Mouse (Mus musculus) embryo, embryonic 10.5 days (tissue): Measurements from ENCODE around the gene Gins2.

Source experiments
- DNase-seq: peaks from one replicate; pipeline ENCODE4 v3.0.0-alpha.2; 2015; ENCODE audit warnings: low spot score

Gins2 gene

DNA sequence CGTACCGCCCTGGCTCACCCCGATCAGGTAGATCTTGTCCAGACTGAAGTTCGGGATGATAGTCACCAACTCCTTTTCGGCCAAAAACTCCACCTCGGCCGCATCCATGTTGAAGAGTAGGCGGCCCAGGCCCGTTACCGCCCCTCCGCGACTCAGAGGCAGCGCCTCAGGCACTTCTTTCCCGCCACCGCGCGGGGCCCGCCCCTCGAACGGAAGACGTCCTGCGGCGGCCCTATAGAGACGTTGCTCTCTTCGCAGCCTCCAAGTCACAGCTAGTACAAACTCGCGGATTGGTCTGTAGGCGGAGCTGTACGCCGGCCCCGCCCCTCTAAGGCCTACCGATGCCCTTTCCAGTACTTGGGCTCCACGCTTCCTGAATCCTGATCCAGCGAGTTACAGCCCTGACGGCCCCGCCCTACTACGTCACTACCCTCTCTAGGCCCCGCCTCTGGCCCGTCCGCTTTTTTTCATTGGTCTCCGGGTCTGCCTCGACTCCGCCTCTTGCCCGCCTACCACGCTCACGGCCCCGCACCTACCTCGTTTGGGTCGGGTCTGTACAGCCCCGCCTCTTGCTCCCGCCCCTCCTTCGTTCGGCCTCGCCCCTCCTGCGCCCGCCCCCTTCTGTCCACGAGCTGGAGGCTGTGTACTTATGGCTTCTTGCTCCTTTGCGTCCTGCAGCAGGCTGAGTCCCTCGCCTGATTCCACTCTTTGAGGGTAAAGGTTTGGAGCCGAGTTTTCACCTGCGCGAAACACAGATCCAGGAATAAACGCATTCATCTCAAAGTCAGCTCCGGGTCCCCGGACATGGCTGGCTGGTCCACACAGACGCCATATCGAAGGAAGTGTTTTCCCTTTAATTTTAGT lies at the start of gene Gins2:
Gene Gins2 (minus strand): TSS at position 397 of the 864 bp plus-strand sequence.
- DNase-seq = peak; percentile 100

DNA sequence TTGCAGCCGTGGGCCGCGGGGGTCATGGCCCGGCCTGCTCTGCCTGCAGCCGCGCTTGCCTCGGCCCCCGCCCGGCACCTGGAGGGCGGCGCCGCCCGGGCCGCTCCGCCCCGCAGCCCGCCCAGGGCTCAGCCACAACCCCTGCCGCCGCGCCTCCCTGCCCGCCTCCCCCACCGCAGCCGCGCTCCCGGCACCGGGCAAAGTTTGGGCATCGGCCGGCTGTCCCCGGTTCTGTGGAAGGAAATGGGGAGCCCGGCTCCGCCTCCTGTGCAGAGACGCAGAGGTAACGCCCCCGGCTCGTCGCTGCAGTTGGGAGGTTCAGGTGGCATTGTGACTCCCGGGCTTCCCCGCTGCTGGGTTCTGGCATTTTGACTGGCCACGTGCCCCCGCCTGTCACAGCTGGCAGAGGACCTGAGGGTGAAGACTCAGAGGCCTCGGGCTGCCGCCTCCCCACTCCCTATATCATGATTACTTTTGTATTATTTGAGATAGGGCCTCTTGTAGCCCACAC lies 45.3 kb upstream of the Gins2 start:
- DNase-seq = peak; percentile 54

DNA sequence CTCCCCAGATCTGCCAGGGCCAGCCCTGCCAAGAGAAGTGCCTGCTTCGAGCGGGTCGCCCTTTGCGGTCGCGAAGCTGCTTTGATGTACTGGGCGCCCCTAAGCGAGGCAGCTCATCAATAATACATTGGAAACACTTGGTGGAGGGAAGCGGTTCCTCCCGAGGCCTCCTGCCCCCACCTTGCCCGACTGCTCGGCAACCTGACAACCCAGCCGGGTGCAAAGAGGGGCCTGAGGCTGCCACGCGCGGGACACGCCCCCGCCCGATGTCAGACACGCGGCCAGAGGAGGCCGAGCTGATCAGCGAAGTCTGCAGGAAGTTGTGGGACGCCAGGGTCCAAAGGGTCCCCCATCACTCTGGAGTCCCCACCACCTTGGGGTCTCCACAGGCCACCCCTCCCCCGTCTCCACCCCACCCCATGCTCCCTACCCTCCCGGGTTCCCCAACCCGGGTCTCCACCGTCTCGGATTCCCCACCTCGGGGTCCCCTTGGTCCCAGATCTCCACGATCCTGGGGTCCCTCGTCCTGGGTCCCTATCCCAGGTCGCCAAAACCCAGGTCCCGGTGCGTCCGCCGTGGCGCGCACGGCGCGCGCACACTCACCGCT lies 44.7 kb upstream of the Gins2 start:
- peak; percentile 27 for DNase-seq

DNA sequence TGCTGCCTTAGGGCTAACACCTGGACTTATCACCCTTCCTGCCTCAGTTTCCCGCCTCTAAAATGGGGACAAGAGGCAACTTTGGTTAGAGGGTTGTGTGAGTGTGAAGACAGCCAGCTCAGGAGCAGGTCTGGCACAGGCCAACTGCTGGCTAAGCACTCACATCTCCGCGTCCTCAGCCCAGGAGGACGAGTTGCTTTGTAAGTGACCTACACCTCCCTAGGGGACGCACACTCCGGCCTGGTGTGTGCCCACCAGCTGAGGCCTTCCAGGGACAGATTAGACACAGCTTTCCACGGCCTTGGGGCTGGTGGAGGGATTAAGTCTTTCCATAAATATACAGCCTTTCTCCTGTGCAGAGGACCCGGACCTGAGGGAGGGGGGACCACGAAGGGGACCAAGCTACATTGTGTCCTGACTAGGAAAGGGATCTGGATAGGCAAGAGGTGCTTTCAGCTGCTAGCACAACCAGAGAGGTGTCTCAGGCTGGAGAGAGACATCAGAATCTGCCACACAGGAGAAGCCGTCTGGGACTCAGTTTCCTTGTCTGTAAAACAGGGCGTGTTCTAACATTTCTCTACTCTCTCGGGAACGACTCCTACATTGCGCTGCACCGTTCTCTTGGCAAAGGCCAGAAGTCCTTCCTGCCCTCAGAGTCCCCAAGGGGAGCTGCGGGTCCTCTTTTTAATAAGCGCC lies 44.0 kb upstream of the Gins2 start:
- DNase-seq = no peak

DNA sequence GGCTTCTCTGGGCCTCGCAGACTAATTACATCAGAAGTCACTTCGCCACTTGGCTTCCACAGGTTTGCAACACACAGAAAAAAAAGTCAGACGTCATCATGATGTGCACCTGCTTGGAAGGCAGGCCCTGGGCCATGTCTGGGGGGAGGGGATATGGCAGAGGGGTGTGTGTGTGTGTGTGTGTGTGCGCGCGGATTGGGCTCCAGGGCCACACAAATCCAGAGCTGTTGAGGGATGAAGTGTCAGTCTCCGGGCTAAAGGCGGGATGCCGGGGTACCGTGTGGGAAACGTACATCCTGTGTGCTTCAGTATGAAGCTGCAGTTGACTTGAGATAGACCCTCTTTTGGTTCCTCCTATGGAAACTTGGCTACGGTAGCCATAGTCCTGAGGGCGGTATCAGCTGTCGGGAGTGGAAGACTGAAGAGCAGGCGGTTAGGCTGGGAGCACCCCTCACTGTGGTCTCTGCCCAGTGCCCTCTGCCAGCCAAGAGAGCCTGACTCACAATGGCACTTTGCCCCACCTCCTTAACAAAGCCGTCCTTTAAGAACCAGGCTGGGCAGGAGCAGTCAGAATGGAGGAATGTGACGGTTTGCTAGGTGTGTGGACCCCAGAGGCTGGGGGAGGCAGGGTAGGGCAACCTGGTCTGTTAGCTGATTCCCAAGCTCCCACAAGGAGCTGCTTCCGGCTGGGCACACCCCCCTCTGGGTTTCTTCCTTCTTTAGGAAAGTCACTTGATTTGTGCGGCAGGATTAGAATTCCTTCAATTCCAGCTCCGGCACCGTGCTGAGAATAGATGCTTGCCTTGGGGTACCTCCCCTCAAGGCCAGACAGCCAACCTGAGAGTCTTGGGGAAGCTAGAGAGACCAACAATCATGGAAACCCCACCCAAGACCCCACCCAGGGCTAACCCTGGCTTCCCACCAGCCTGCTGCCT lies 42.6 kb upstream of the Gins2 start:
- no peak for DNase-seq

DNA sequence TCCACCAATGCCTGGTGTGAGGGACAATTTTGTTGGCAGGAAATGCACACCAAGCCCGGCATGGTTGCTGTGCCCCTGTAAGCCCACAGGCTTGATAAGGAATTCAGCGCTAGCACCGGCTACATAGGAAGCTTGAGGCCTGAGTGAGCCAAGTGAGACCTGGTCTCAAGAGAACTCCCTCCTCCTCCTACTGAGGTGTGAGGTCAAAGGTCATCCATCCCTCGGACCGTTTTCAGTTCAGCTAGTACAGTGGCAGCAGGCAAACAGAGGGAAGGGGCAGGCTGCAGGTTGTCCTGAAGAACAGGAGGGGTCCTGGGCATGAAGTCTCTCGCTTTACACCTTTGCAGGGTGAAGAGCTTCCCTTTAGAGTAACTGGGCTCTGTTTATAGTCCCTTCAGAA lies 41.7 kb upstream of the Gins2 start:
- no peak for DNase-seq

DNA sequence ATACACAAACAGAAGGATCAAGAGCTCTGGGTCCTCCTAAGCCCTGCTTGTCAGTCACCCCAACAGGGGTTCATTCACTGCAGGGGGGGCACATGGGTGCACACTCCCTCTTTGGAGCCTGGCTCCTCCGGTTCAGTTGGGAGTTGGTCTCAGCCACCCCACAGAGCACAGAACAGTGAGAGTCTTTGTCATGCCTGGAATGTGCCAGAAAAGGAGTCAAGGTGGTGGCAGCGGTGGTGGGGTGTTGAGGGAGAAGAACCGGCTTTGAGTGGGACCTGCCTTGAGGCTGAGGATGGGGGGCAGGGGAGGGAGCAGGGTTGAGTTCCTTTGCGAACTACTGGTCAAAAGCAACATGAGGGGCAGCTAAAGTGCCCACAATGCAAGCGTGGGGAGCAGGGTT lies 40.9 kb upstream of the Gins2 start:
- DNase-seq = no peak

DNA sequence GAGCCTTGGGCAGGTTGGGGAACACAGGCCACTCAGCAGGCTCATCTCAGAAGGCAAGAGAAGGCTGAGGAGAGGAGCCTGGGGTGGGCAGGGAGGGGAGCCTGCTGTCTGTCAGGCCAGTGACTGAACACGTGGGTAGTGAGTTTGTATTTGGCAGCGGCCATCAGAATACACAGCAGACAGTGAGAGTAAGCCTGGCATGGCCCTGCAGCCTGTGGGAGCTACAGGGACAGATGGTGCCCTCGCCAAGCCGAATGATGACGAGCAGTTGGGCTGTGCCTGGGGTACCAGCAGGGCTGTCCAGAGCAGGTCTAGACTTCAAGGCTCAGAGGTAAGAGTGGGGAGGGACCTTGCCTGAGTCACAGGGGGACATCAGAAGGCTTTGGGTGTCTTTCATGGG lies 38.2 kb upstream of the Gins2 start:
- DNase-seq = no peak

DNA sequence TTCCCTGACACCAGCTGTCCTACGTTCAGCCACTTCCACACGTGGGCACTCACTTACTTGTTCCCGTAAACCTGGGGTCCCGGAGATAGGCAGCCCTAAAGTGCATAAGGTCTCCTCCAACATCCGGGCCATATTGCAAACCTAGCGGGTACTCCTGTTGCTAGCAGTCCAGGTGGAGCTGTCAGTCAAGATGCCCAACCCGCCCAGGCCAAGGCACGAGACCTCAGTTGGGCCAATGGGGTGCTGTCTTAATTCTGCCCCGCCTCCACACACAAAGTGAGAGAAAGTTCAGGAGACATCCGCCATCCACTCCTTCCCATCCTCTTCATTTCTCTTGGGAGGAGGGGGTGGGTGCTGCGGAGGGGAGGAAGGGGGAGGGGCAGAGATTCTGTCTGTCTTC lies 37.4 kb upstream of the Gins2 start:
- DNase-seq = no peak

DNA sequence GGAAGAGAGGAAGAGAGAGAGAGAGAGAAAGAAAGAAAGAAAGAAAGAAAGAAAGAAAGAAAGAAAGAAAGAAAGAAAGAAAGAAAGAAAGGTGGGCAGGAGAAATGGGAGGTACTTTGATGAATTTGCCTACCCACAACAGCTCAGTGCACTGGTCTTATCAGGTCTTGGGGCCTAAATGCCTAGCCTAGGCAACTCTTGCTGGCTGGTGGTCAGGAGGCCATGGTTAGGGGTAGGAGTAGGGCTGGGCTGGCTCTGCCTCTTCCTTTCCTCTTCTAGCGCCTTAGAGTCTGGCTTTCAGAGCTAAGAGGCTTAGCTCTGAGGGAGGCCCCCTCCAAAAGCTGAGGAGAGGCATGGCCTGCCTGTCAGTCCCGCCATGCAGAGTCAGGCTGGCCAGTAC lies 34.5 kb upstream of the Gins2 start:
- DNase-seq = no peak

DNA sequence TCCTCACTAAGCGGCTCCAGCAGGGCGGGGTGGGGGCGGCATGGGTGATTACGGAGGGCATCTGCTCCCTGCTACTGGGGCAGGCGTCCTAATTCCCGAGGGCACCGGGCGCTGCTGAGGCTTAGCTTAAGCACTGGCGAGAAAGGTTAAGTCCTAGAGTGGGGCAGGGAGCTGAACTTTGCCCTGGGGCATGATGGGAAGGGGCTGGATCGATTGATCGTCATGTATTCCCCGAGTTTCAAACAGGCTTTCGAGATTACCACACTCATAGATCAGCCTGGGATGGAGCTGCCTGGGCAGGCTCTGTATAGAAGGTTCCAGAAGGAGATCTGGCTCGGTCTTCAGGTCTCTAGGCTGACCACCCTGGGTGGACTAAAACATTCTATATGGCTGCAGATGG lies 33.1 kb upstream of the Gins2 start:
- DNase-seq = no peak

DNA sequence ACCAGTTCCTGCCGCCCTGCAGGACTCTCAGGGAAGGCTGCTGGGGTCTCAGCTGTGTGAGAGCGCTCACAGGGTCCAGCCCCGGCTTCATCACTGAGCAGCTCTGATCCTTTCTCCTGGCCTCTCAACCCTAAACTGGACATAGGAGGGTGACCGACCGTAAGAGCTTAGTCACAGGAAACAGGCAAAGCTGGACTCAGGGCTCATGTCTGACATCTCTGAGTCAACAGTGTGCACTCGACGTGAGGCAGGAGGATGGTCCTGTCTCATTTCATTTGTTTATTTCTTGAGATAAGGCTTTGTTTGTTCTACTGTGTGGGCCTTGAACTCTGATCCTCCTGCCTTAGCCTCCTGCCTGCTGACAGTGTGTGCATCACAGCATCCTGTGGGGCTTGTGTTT lies 31.3 kb upstream of the Gins2 start:
- DNase-seq = no peak

DNA sequence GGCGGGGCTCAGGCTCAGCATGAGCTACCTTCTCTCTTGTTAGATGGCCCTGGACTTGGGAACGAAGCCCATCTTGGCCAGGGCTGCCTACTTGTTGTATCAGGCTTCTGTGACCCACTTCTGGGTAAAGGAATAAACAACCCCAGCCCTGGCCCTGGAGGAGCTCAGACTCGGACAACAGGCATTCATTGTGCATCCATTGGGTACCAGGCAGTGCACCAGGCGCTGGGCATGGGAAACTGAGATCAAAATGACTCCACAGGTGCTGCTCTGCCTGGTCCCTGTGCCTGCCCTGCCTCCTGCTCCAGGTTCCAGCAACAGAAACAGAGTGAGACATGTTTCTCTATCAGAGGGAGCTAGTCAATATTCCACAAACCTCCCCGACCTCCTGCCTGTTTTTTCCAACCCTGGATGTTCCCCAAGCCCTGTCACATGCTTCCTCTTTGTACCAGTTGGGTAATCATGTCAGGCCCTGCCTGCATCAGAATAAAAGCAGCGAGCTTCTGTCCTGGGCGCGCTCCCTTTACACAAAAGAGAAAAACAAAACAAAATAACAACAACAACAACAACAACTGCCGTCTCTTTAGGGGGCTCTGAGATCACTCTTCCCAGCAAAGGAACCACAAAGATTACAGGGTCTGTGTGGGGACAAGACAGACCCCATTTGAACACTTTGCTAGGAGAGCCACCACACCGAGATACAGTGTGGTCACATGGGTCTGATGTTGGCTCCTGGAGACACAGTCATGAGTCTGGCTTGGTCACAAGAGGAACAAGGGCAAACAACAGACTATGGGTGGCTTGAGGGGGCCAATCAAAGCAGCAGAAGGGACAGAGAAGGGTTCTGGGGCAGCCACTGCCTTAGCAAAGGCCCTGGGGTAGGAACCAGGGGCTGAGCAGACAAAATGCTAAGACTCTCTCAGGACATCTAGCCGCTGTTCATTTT lies 30.4 kb upstream of the Gins2 start:
- DNase-seq = no peak

DNA sequence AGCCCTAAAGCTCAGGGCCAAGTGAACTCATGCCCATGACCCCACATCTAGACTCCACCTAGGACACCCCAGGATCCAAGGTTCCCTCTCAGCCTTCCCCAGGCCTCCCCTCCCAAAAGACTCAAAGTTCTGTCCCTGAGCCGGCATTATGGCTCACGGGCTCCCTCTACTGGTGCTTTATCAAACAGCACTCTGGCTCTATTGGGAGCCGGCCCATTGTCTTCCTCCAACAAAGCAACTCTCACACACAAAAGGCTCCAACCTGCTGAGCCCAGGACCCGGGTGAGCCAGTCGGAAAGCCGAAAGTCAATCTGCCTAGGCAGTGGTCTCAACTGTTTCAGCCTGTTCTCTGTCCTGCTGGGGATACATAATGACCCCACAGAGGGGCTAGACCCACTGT lies 29.0 kb upstream of the Gins2 start:
- DNase-seq = peak; percentile 95

DNA sequence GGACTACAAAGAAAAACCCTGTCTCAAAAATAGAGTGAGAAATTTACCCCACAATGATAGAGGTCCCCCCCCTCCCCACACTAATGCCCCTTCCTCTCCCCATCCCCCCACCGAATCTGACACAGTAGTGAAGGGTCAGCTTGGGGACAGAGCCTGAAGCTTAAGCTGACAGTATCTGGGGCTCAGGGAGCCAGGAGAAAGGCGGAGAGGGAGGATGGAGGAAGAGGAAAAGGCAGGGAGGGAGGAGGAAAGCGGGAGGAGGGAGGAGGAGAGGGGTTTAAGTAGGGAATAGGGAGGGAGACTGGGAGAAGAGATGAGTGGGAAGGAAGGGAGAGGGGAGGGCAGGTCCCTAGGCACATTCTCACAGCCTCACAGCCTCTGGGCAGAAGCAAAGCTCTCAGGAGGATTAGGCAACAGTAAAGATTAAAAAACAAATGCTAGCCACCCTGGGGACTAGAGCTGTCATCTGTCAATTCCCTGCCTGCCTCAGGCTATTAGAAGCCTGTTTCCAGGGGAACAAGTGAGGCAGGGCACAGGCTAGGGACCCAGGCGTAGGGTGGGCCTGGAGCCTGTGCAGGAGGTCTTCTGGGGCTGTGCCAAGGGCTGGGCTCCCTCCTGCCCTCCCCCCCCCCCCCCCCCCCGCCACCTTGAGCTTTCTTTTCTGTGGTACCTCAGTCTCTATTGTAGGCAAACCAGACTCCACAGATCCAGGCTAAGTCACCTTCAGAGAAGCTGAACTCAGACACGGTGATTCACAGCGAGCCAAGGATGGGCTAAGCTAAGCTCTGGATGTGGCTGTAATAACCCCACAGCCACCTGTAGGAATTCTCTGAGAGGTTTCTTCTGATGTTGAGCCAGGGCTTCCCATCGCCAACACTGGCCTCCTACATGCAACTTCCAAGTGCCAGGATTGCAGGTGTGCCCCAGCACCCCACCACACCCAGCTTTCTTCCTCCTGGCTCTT lies 27.8 kb upstream of the Gins2 start:
- DNase-seq = peak; percentile 64

DNA sequence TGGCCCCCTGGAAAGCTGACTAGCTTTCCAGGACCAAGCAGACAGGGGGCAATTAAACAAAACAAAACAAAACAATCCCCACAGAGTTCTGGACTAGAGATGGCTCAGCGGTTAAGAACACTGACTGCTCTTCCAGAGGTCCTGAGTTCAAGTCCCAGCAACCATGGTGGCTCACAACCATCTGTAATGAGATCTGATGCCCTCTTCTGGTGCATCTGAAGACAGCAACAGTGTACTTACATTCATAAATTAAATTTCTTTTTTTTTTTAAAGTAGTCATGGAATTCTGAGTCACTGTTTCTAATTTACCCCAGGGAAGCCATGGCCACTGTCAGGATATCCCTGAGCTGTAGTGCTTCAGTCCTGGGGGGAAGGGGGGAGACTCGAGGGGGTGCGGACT lies 25.4 kb upstream of the Gins2 start:
- DNase-seq = no peak

DNA sequence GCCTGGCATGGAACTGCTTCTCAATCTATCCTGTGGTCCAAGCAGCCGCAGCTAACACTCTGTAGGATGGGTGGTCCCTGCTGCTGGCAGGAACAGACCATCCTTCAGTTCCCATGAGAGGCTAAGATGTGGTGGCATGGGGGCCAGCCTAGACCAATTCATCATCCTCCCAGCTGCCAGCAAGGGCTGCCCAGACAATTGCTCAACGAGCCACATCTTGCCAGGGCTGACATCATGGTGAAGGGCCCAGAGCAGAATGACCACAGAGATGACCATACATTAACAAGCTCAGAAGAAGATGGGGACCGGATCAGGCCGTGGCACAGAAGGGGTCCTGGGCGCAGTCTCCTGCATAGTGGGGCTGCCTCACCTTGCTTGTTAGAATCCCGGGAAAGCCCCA lies 21.7 kb upstream of the Gins2 start:
- DNase-seq = no peak

DNA sequence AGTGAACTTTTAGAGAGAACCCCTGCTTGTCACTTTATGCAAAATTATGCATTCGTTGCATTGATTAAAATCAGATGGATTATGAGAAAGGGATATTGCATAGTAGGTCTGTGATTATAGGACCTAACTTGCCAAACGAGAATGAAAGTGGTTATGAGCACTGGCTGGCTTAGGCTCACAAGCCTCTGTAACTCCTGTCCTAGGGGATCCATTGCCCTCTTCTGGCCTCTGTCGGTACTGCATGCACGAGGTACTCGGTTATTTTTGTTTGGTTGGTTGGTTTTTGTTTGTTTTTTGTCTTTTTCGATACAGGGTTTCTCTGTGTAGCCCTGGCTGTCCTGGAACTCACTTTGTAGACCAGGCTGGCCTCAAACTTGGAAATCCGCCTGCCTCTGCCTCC lies 18.8 kb upstream of the Gins2 start:
- DNase-seq = peak; percentile 88

DNA sequence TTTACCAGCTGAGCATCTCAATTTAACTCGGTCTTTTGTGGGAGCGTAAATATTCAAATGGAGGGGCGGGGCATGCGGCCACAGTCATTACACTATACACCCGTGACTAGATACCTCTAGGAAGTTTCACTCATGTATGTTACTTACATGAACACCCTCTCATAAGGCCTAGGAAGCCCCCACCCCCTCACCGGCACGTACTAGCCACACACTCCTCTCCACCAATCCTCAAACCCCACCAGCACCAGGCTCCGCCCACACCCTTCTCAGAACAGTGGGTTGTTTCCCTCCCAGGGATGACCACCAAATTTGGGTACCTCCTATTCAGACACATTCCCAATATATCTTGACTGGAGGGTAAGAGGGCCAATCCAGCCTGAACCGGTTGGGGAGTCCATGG lies 18.4 kb upstream of the Gins2 start:
- DNase-seq = no peak

DNA sequence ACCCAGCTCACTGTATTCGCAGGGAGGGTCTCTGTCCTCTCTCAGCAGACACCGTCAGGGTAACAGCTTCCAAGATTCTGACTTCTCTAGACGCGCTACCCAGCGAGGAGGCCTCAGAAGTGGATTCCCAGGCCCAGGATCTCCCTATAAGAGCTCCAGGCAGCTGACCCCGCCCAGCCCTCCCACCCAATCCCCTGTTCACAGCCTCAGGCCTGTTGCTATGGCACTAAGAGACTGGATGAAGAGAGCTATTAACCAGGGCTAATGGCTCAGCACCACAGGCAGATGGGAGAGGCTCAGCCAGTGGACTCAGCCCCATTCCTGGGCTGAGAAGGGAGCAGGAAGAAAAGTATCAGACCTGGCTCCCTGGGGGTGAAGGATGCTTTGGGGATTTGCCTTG lies 13.6 kb upstream of the Gins2 start:
- peak; percentile 66 for DNase-seq
